Mouse (Mus musculus) heart, postnatal 0 days (tissue): ENCODE data around the gene Prpf40b.
"Not testable (repeated sequence)": the region's sequence is repeated elsewhere in the genome, so short reads cannot be mapped to it uniquely, and the experiment has no call there.

Experiments used
- CTCF ChIP-seq: IDR thresholded peaks from 2 replicates; pipeline ENCODE4 v1.5.1; 2016; ENCODE audit warnings: antibody characterized with exemption, control low read depth, low read depth
- EP300 ChIP-seq: IDR thresholded peaks from 2 replicates; pipeline ENCODE4 v1.6.1; 2016; ENCODE audit warnings: antibody characterized with exemption, low read depth

- TF ChIP-seq CTCF, EP300: not testable (repeated sequence)
Measured at GRCm38 (mm10) chr15:99246736-99247135, 48.2 kb upstream of the Prpf40b start.
